Mouse (Mus musculus) forebrain, embryonic 14.5 days (tissue): ENCODE measurements around the gene Cela2a. TPM values are rescaled to one million over a fixed set of nuclear protein-coding genes. Genes with fewer than 3 reads are reported as not detected.

ENCODE experiments used
- ATAC-seq: fragments of 200-750 bp; cut with Nextera tagmentation; 2 replicates; pipeline ENCODE4 v1.8.0; 2017; ENCODE audit warnings: mild to moderate bottlenecking, moderate library complexity
- DNase-seq: peaks from one replicate; pipeline ENCODE4 v3.0.0-alpha.2; 2015; ENCODE audit warnings: low spot score
- H3K27ac ChIP-seq: fragments of 300-500 bp; sonication (generic); 2 replicates; pipeline ENCODE4 v1.5.1; 2014; ENCODE audit warnings: low read depth, mild to moderate bottlenecking, control low read depth, low read length, moderate library complexity
- H3K27me3 ChIP-seq: fragments of 300-500 bp; sonication (generic); replicated peaks from 2 replicates; pipeline ENCODE4 v1.6.1; 2014; ENCODE audit warnings: low read length, control low read depth, mixed read lengths; ENCODE audit not compliant: control insufficient read depth, insufficient read depth
- H3K36me3 ChIP-seq: fragments of 300-500 bp; sonication (generic); 2 replicates; pipeline ENCODE4 v1.6.1; 2014; ENCODE audit warnings: low read length, control low read depth; ENCODE audit not compliant: control insufficient read depth, insufficient read depth
- H3K4me1 ChIP-seq: fragments of 300-500 bp; sonication (generic); 2 replicates; pipeline ENCODE4 v1.6.1; 2014; ENCODE audit warnings: antibody characterized with exemption, low read length, control low read depth; ENCODE audit not compliant: control insufficient read depth, insufficient read depth
- H3K4me2 ChIP-seq: fragments of 300-500 bp; sonication (generic); 2 replicates; pipeline ENCODE4 v1.6.1; 2014; ENCODE audit warnings: mild to moderate bottlenecking, control low read depth, low read length
- H3K4me3 ChIP-seq: fragments of 300-500 bp; sonication (generic); 2 replicates; pipeline ENCODE4 v1.5.1; 2014; ENCODE audit warnings: low read depth, low read length, control low read depth
- H3K9ac ChIP-seq: fragments of 300-500 bp; sonication (generic); 2 replicates; pipeline ENCODE4 v1.6.1; 2014; ENCODE audit warnings: mild to moderate bottlenecking, low read length, control low read depth, moderate library complexity
- H3K9me3 ChIP-seq: fragments of 300-500 bp; sonication (generic); replicated peaks from 2 replicates; pipeline ENCODE4 v1.6.1; 2016; ENCODE audit warnings: low read length, control low read depth, mixed read lengths; ENCODE audit not compliant: control insufficient read depth
- WGBS: fragments of 180-500 bp; shearing (Covaris S2); extraction: QIAGEN DNeasy Blood & Tissue Kit; methylation state at CpG from one replicate; pipeline ENCODE4 v1.1.7; 2014; 5-methylcytosine and 5-hydroxymethylcytosine counted together
- polyA plus RNA-seq: library from polyadenylated mRNA; unstranded; fragments of >200 nt; fragmentation: Nextera tagmentation; extraction: Ambion mirVana; gene quantifications from 2 replicates; pipeline ENCODE4 v1.2.1, GENCODE M21; 2014

Gene Cela2a
- polyA plus RNA-seq, 1 experiment from 2014 or later: not detected

- 43% methylated on average over 10 of the region's 10 CpGs for WGBS
- H3K9me3 ChIP-seq: no peaks in the 10 kb centered on the region
- H3K4me2 ChIP-seq: no peak overlapping the region
- ATAC-seq: no peak
- no peaks in the 10 kb centered on the region for H3K4me1 ChIP-seq
- H3K9ac ChIP-seq: no peak overlapping the region
- no peak overlapping the region for H3K27ac ChIP-seq
- DNase-seq: no peak
- H3K4me3 ChIP-seq: no peak overlapping the region
- peaks cover 29% of the 10 kb centered on the region for H3K36me3 ChIP-seq
- no peaks in the 10 kb centered on the region for H3K27me3 ChIP-seq
Observed at GRCm38 (mm10) chr4:141817706-141818105, 8.3 kb downstream of the Cela2a start.

GRCm38 (mm10) chr4:141816776-141817655, 8.9 kb downstream of the Cela2a start:
- no peaks in the 10 kb centered on the region for H3K4me1 ChIP-seq
- no peaks in the 10 kb centered on the region for H3K9me3 ChIP-seq
- DNase-seq: no peak
- H3K27ac ChIP-seq: no peak overlapping the region
- no peak for ATAC-seq
- peaks cover 36% of the 10 kb centered on the region for H3K36me3 ChIP-seq
- no peak overlapping the region for H3K4me3 ChIP-seq
- H3K27me3 ChIP-seq: no peaks in the 10 kb centered on the region
- WGBS: 59% methylated on average over 14 of the region's 14 CpGs
- no peak overlapping the region for H3K4me2 ChIP-seq
- H3K9ac ChIP-seq: no peak overlapping the region

GRCm38 (mm10) chr4:141816267-141816666, 9.7 kb downstream of the Cela2a start:
- DNase-seq (no peak), ATAC-seq (no peak)
- Histone ChIP-seq H3K27me3 (no peaks in the 10 kb centered on the region), H3K9me3 (no peaks in the 10 kb centered on the region), H3K36me3 (peaks cover 43% of the 10 kb centered on the region), H3K4me2 (no peak overlapping the region), H3K9ac (no peak overlapping the region), H3K4me1 (no peaks in the 10 kb centered on the region), H3K4me3 (no peak overlapping the region), H3K27ac (no peak overlapping the region)
- 80% methylated on average over 7 of the region's 7 CpGs for WGBS

- no peaks in the 10 kb centered on the region for H3K27me3 ChIP-seq
- H3K27ac ChIP-seq: no peak overlapping the region
- no peak overlapping the region for H3K4me3 ChIP-seq
- WGBS: 96% methylated on average over 7 of the region's 7 CpGs
- H3K36me3 ChIP-seq: peaks cover 89% of the 10 kb centered on the region
- H3K4me2 ChIP-seq: no peak overlapping the region
- H3K9me3 ChIP-seq: no peaks in the 10 kb centered on the region
- DNase-seq: no peak
- H3K9ac ChIP-seq: no peak overlapping the region
- no peaks in the 10 kb centered on the region for H3K4me1 ChIP-seq
- no peak for ATAC-seq
Observed at GRCm38 (mm10) chr4:141811375-141811774, 14.6 kb downstream of the Cela2a start.

- H3K4me1 ChIP-seq: no peaks in the 10 kb centered on the region
- H3K36me3 ChIP-seq: peaks cover 88% of the 10 kb centered on the region
- ATAC-seq (no peak), DNase-seq (no peak)
- H3K27ac ChIP-seq: no peak overlapping the region
- no peak overlapping the region for H3K4me2 ChIP-seq
- H3K9me3 ChIP-seq: no peaks in the 10 kb centered on the region
- WGBS: 100% methylated on average over 2 of the region's 2 CpGs
- no peak overlapping the region for H3K9ac ChIP-seq
- H3K27me3 ChIP-seq: no peaks in the 10 kb centered on the region
- H3K4me3 ChIP-seq: no peak overlapping the region
Observed at GRCm38 (mm10) chr4:141810975-141811374, 15.0 kb downstream of the Cela2a start.

- Histone ChIP-seq H3K4me3 (no peak overlapping the region), H3K27me3 (no peaks in the 10 kb centered on the region), H3K9ac (no peak overlapping the region), H3K4me1 (no peaks in the 10 kb centered on the region), H3K36me3 (peaks cover 94% of the 10 kb centered on the region), H3K4me2 (no peak overlapping the region), H3K27ac (no peak overlapping the region), H3K9me3 (no peaks in the 10 kb centered on the region)
- DNase-seq (peak; percentile 73), ATAC-seq (peak; percentile 26; the same call in 1 of the 2 replicates)
- WGBS: 81% methylated on average over 8 of the region's 8 CpGs
Observed at GRCm38 (mm10) chr4:141809850-141810464, 16.0 kb downstream of the Cela2a start.

GRCm38 (mm10) chr4:141805886-141806285, 20.1 kb downstream of the Cela2a start:
- no peak for DNase-seq
- no peak overlapping the region for H3K4me2 ChIP-seq
- H3K4me1 ChIP-seq: no peaks in the 10 kb centered on the region
- no peak overlapping the region for H3K27ac ChIP-seq
- H3K4me3 ChIP-seq: no peak overlapping the region
- ATAC-seq: no peak
- no peaks in the 10 kb centered on the region for H3K27me3 ChIP-seq
- H3K9me3 ChIP-seq: no peaks in the 10 kb centered on the region
- no peak overlapping the region for H3K9ac ChIP-seq
- WGBS: 95% methylated on average over 8 of the region's 8 CpGs
- peaks cover 70% of the 10 kb centered on the region for H3K36me3 ChIP-seq

GRCm38 (mm10) chr4:141804105-141804504, 21.9 kb downstream of the Cela2a start:
- no peaks in the 10 kb centered on the region for H3K4me1 ChIP-seq
- peaks cover 55% of the 10 kb centered on the region for H3K36me3 ChIP-seq
- 86% methylated on average over 4 of the region's 4 CpGs for WGBS
- H3K9ac ChIP-seq: no peak overlapping the region
- ATAC-seq (no peak), DNase-seq (no peak)
- no peaks in the 10 kb centered on the region for H3K27me3 ChIP-seq
- no peak overlapping the region for H3K4me2 ChIP-seq
- H3K4me3 ChIP-seq: no peak overlapping the region
- H3K27ac ChIP-seq: no peak overlapping the region
- H3K9me3 ChIP-seq: no peaks in the 10 kb centered on the region

GRCm38 (mm10) chr4:141797545-141797944, 28.4 kb downstream of the Cela2a start:
- no peaks in the 10 kb centered on the region for H3K9me3 ChIP-seq
- peaks cover 8% of the 10 kb centered on the region; the same call in 1 of the 2 replicates for H3K36me3 ChIP-seq
- H3K4me2 ChIP-seq: no peak overlapping the region
- no peak for DNase-seq
- no peak overlapping the region for H3K4me3 ChIP-seq
- 94% methylated on average over 5 of the region's 5 CpGs for WGBS
- no peak overlapping the region for H3K9ac ChIP-seq
- no peak overlapping the region for H3K27ac ChIP-seq
- H3K4me1 ChIP-seq: peaks cover 8% of the 10 kb centered on the region; the same call in 1 of the 2 replicates
- no peaks in the 10 kb centered on the region for H3K27me3 ChIP-seq
- no peak for ATAC-seq
